Mouse (Mus musculus) E14TG2a.4 (cell line): ENCODE data around the gene Ablim2.

Experiments used
- CTCF ChIP-seq: conservative IDR thresholded peaks from 2 replicates; pipeline ENCODE4 v1.5.1; 2014; ENCODE audit warnings: low read length
- NANOG ChIP-seq: IDR thresholded peaks from 2 replicates; pipeline ENCODE4 v1.6.1; 2014; ENCODE audit warnings: borderline replicate concordance, low read length, mixed read lengths

GRCm38 (mm10) chr5:35907633-35908426 is 150.2 kb downstream of the Ablim2 start:
- no peak for TF ChIP-seq CTCF
- no peak for TF ChIP-seq NANOG
